Mouse (Mus musculus): ENCODE results near the gene Dimt1. TPM values are rescaled to one million over a fixed set of nuclear protein-coding genes. Genes with fewer than 3 reads are reported as not detected.
A peak's percentile ranks its signal among the peaks of the same experiment; 100 is the strongest.
"Not testable (repeated sequence)": the region's sequence is repeated elsewhere in the genome, so short reads cannot be mapped to it uniquely, and the experiment has no call there.

The Dimt1 gene
- polyA plus RNA-seq, 1 experiment, result 4.6 TPM

DNA sequence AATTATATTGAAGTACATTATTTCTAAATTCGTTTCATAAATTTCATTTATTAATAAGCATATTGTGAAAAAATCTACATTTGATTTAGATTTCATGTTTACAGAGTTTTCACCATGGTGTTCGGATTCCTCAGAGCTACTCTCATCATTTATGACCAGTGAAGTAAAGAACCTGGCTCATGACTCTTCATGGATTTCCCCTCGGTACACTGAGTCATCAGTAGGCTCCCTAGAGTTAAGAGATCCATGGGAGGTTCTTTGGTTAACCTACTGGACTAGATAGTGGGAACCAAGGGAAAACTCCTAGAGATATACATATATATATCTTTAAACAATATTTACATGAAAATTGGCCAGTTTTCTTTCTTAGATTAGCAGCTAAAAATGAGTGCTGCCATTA is 13.6 kb downstream of the Dimt1 start:
- TF ChIP-seq POLR2A (IDR thresholded peaks at IDR 0.05; ENCODE audit: low read depth, low read length) (no peak), CTCF (conservative IDR thresholded peaks at IDR 0.05; ENCODE audit: insufficient read depth, insufficient read length, low read depth, low read length) (no peak)
- WGBS, result 97% methylated on average over 3 of the region's 3 CpGs
- Histone ChIP-seq H3K27ac (ENCODE audit: insufficient read depth, low read depth, low read length) (no peak overlapping the region), H3K36me3 (ENCODE audit: control insufficient read depth, insufficient read depth, low read length) (no peaks in the 10 kb centered on the region), H3K27me3 (replicated peaks; ENCODE audit: control insufficient read depth, insufficient read depth, low read length) (no peaks in the 10 kb centered on the region), H3K4me3 (ENCODE audit: insufficient read depth, low read depth, low read length) (no peak overlapping the region), H3K4me1 (ENCODE audit: control insufficient read depth, insufficient read depth, low read length) (no peaks in the 10 kb centered on the region)
- no peak for DNase-seq

DNA sequence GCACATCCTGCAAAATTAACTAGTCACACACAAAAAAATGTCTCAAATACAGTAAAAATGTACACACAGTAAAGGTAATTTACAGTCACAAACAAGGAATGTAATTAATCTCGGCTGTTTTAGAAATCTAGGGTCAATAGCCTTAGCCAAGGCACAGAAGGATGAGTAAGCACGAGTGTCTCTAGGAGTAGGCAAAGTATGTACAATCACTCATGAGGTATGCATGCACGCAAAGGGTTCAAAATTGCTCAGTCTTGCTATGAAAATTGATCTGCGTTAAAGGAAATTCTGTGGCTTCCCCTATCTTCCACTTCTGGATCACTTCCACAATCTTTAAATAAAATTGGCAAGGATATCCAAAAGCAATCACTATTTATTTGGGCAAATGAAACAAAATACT is 14.6 kb downstream of the Dimt1 start:
- H3K4me3 ChIP-seq (ENCODE audit: insufficient read depth, low read depth, low read length), result no peak overlapping the region
- TF ChIP-seq POLR2A (IDR thresholded peaks at IDR 0.05; ENCODE audit: low read depth, low read length) (no peak), CTCF (conservative IDR thresholded peaks at IDR 0.05; ENCODE audit: insufficient read depth, insufficient read length, low read depth, low read length) (no peak)
- no peaks in the 10 kb centered on the region for H3K27me3 ChIP-seq (replicated peaks; ENCODE audit: control insufficient read depth, insufficient read depth, low read length)
- H3K4me1 ChIP-seq (ENCODE audit: control insufficient read depth, insufficient read depth, low read length), result no peaks in the 10 kb centered on the region
- no peaks in the 10 kb centered on the region for H3K36me3 ChIP-seq (ENCODE audit: control insufficient read depth, insufficient read depth, low read length)
- no peak overlapping the region for H3K27ac ChIP-seq (ENCODE audit: insufficient read depth, low read depth, low read length)
- DNase-seq, result no peak
- 88% methylated on average over 4 of the region's 4 CpGs for WGBS

DNA sequence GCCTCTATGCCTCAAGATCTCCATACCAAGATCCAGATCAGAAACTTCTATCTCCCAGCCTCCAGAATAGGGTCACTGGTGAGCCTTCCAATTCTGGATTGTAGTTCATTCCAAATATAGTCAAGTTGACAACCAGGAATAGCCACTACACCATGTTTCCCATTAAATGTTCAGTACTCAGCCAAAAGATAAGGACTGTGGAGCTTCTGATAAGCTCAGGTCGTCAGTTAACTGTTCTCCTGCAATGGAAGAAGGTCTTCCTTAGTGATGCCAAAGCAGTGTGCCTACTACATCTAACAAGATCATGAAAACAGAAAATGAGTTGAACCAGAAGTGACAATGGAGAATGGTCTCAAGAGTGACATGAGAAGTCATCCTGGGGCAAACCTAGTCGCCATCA is 50.0 kb downstream of the Dimt1 start:
- WGBS, result 84% methylated on average over 2 of the region's 2 CpGs
- H3K4me3 ChIP-seq (ENCODE audit: insufficient read depth, low read depth, low read length), result no peak overlapping the region
- no peaks in the 10 kb centered on the region for H3K36me3 ChIP-seq (ENCODE audit: control insufficient read depth, insufficient read depth, low read length)
- no peak overlapping the region for H3K27ac ChIP-seq (ENCODE audit: insufficient read depth, low read depth, low read length)
- no peak for TF ChIP-seq POLR2A (IDR thresholded peaks at IDR 0.05; ENCODE audit: low read depth, low read length)
- no peak for TF ChIP-seq CTCF (conservative IDR thresholded peaks at IDR 0.05; ENCODE audit: insufficient read depth, insufficient read length, low read depth, low read length)
- H3K4me1 ChIP-seq (ENCODE audit: control insufficient read depth, insufficient read depth, low read length), result 0 out of 2 replicates have a peak, but pooled peaks cover 3% of the 10 kb centered on the region
- no peaks in the 10 kb centered on the region for H3K27me3 ChIP-seq (replicated peaks; ENCODE audit: control insufficient read depth, insufficient read depth, low read length)
- no peak for DNase-seq

- not testable (repeated sequence) for DNase-seq; H3K27ac ChIP-seq (ENCODE audit: insufficient read depth, low read depth, low read length); H3K4me1 ChIP-seq (ENCODE audit: control insufficient read depth, insufficient read depth, low read length); H3K27me3 ChIP-seq (replicated peaks; ENCODE audit: control insufficient read depth, insufficient read depth, low read length); H3K36me3 ChIP-seq (ENCODE audit: control insufficient read depth, insufficient read depth, low read length); H3K4me3 ChIP-seq (ENCODE audit: insufficient read depth, low read depth, low read length)
- WGBS, result 93% methylated on average over 4 of the region's 4 CpGs
These were observed 50.6 kb downstream of the Dimt1 start for GRCm38 (mm10) chr13:106997557-106997956.

GRCm38 (mm10) chr13:106998026-106998425 is 51.1 kb downstream of the Dimt1 start:
- DNase-seq, result no peak
- no peak overlapping the region for H3K4me3 ChIP-seq (ENCODE audit: insufficient read depth, low read depth, low read length)
- no peak for TF ChIP-seq POLR2A (IDR thresholded peaks at IDR 0.05; ENCODE audit: low read depth, low read length)
- TF ChIP-seq CTCF (conservative IDR thresholded peaks at IDR 0.05; ENCODE audit: insufficient read depth, insufficient read length, low read depth, low read length), result no peak
- no peak overlapping the region for H3K27ac ChIP-seq (ENCODE audit: insufficient read depth, low read depth, low read length)
- no peaks in the 10 kb centered on the region for H3K36me3 ChIP-seq (ENCODE audit: control insufficient read depth, insufficient read depth, low read length)
- no peaks in the 10 kb centered on the region for H3K27me3 ChIP-seq (replicated peaks; ENCODE audit: control insufficient read depth, insufficient read depth, low read length)
- 0 out of 2 replicates have a peak, but pooled peaks cover 3% of the 10 kb centered on the region for H3K4me1 ChIP-seq (ENCODE audit: control insufficient read depth, insufficient read depth, low read length)
- 66% methylated on average over 2 of the region's 2 CpGs for WGBS

DNA sequence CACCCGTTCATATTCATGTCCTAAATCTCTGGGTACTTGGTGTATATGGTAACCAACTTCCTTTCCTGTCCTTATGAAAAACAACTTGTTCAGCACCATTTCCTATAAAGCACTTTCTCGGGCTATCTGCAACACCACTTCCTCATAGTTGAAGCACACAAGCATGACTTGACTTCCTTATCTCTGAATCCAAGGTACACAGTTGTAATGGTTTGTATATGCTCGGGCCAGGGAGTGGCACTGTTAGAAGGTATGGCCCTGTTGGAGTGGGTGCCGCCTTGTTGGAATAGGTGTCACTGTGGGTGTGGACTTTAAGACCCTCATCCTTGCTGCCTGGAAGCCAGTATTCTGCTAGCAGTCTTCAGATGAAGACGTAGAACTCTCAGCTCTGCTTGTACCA is 51.7 kb downstream of the Dimt1 start:
- Histone ChIP-seq H3K4me1 (ENCODE audit: control insufficient read depth, insufficient read depth, low read length) (0 out of 2 replicates have a peak, but pooled peaks cover 3% of the 10 kb centered on the region), H3K27me3 (replicated peaks; ENCODE audit: control insufficient read depth, insufficient read depth, low read length) (no peaks in the 10 kb centered on the region), H3K27ac (ENCODE audit: insufficient read depth, low read depth, low read length) (0 out of 2 replicates have a peak overlapping the region, but pooled peaks have one; percentile 50), H3K4me3 (ENCODE audit: insufficient read depth, low read depth, low read length) (no peak overlapping the region), H3K36me3 (ENCODE audit: control insufficient read depth, insufficient read depth, low read length) (no peaks in the 10 kb centered on the region)
- WGBS, result 61% methylated on average over 5 of the region's 5 CpGs
- peak; percentile 21 for DNase-seq
- TF ChIP-seq POLR2A (IDR thresholded peaks at IDR 0.05; ENCODE audit: low read depth, low read length), result no peak
- TF ChIP-seq CTCF (conservative IDR thresholded peaks at IDR 0.05; ENCODE audit: insufficient read depth, insufficient read length, low read depth, low read length), result no peak

DNA sequence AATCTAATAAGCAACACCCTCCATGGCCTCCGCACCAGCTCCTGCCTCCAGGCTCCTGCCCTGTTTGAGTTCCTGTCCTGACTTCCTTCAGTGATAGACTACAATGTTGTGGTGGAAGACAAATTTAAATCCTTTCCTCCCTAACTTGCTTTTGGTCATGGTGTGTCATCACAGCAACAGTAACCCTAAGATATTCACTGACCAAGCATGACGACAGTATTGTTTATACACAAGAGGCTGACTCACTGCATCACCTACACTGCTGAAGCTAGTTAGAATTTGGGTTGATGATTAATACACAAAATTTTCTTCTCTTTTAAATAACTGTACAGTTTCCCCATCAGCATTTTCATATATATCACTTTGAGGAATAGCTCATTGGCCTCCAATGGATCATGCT is 56.3 kb downstream of the Dimt1 start:
- no peak overlapping the region for H3K4me3 ChIP-seq (ENCODE audit: insufficient read depth, low read depth, low read length)
- no peak for TF ChIP-seq POLR2A (IDR thresholded peaks at IDR 0.05; ENCODE audit: low read depth, low read length)
- no peak for TF ChIP-seq CTCF (conservative IDR thresholded peaks at IDR 0.05; ENCODE audit: insufficient read depth, insufficient read length, low read depth, low read length)
- H3K36me3 ChIP-seq (ENCODE audit: control insufficient read depth, insufficient read depth, low read length), result no peaks in the 10 kb centered on the region
- no peak overlapping the region for H3K27ac ChIP-seq (ENCODE audit: insufficient read depth, low read depth, low read length)
- DNase-seq, result no peak
- 72% methylated on average over 2 of the region's 2 CpGs for WGBS
- no peaks in the 10 kb centered on the region for H3K27me3 ChIP-seq (replicated peaks; ENCODE audit: control insufficient read depth, insufficient read depth, low read length)
- H3K4me1 ChIP-seq (ENCODE audit: control insufficient read depth, insufficient read depth, low read length), result no peaks in the 10 kb centered on the region; the same call in none of the 2 replicates

DNA sequence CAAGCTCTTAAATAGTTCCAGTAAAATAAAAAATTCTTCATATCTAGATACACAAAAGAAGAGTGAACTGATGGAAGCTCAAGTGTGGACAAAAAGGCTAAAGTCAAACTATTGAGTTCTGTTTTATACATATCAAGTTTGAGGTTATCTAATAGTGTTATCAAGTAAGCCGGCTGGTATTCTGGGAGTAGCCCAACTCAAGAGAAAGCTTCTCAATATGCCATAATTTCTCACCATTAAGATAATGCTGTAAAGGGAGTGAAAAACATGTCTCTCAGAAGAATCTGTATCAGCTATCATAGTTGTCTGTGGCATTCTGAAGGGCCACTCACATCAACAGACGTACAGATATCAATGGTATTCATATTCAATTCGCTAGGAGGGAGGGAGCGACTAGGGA is 61.2 kb downstream of the Dimt1 start:
- Histone ChIP-seq H3K27ac (ENCODE audit: insufficient read depth, low read depth, low read length) (no peak overlapping the region), H3K4me1 (ENCODE audit: control insufficient read depth, insufficient read depth, low read length) (no peaks in the 10 kb centered on the region; the same call in none of the 2 replicates), H3K27me3 (replicated peaks; ENCODE audit: control insufficient read depth, insufficient read depth, low read length) (no peaks in the 10 kb centered on the region), H3K4me3 (ENCODE audit: insufficient read depth, low read depth, low read length) (no peak overlapping the region), H3K36me3 (ENCODE audit: control insufficient read depth, insufficient read depth, low read length) (no peaks in the 10 kb centered on the region)
- no peak for DNase-seq
- TF ChIP-seq CTCF (conservative IDR thresholded peaks at IDR 0.05; ENCODE audit: insufficient read depth, insufficient read length, low read depth, low read length) (no peak), POLR2A (IDR thresholded peaks at IDR 0.05; ENCODE audit: low read depth, low read length) (no peak)
- WGBS, result 90% methylated on average over 4 of the region's 4 CpGs

Other genes with a start within 250 kb of the Dimt1 start
- gene Ipo11, start 10.2 kb upstream of the Dimt1 start, polyA plus RNA-seq (2012; rRNA removed), result 18.5 and 18.9 TPM in 2 replicates
- 1.5 and 2.5 TPM in 2 replicates for gene Kif2a, start 75.0 kb downstream of the Dimt1 start, polyA plus RNA-seq (2012; rRNA removed)